Mouse (Mus musculus) heart, embryonic 13.5 days (tissue): ENCODE measurements around the gene Sec23ip. TPM values are rescaled to one million over a fixed set of nuclear protein-coding genes. Genes with fewer than 3 reads are reported as not detected.
A peak's percentile ranks its signal among the peaks of the same experiment; 100 is the strongest.
"Not testable (repeated sequence)": the region's sequence is repeated elsewhere in the genome, so short reads cannot be mapped to it uniquely, and the experiment has no call there.

ENCODE experiments used
- ATAC-seq: fragments of 200-750 bp; cut with Nextera tagmentation; 2 replicates; pipeline ENCODE4 v1.8.0; 2017; ENCODE audit warnings: moderate TSS enrichment; ENCODE audit not compliant: insufficient number of reproducible peaks, low FRiP score, low TSS enrichment; ENCODE audit errors: extremely low read depth
- H3K27ac ChIP-seq: fragments of 300-500 bp; sonication (generic); replicated peaks from 2 replicates; pipeline ENCODE4 v1.5.1; 2015; ENCODE audit warnings: moderate library complexity, mild to moderate bottlenecking, inconsistent platforms
- H3K27me3 ChIP-seq: fragments of 300-500 bp; sonication (generic); replicated peaks from 2 replicates; pipeline ENCODE4 v1.6.1; 2015; ENCODE audit warnings: mild to moderate bottlenecking, inconsistent platforms
- H3K36me3 ChIP-seq: fragments of 300-500 bp; sonication (generic); 2 replicates; pipeline ENCODE4 v1.6.1; 2015; ENCODE audit warnings: mild to moderate bottlenecking, inconsistent platforms
- H3K4me1 ChIP-seq: fragments of 300-500 bp; sonication (generic); 2 replicates; pipeline ENCODE4 v1.6.1; 2015; ENCODE audit warnings: inconsistent platforms
- H3K4me2 ChIP-seq: fragments of 300-500 bp; sonication (generic); 2 replicates; pipeline ENCODE4 v1.6.1; 2015; ENCODE audit warnings: inconsistent platforms, mild to moderate bottlenecking, moderate library complexity
- H3K4me3 ChIP-seq: fragments of 300-500 bp; sonication (generic); 2 replicates; pipeline ENCODE4 v1.5.1; 2015; ENCODE audit warnings: moderate library complexity, mild to moderate bottlenecking, inconsistent platforms
- H3K9ac ChIP-seq: fragments of 300-500 bp; sonication (generic); 2 replicates; pipeline ENCODE4 v1.6.1; 2015; ENCODE audit warnings: inconsistent platforms, mild to moderate bottlenecking, moderate library complexity
- H3K9me3 ChIP-seq: fragments of 300-500 bp; sonication (generic); 2 replicates; pipeline ENCODE4 v1.6.1; 2016; ENCODE audit warnings: inconsistent platforms
- WGBS: fragments of 180-500 bp; shearing (Covaris S2); methylation state at CpG from one replicate; pipeline ENCODE4 v1.1.7; 2015; ENCODE audit warnings: mixed read lengths; 5-methylcytosine and 5-hydroxymethylcytosine counted together
- polyA plus RNA-seq: library from polyadenylated mRNA; unstranded; fragments of >200 nt; fragmentation: Nextera tagmentation; extraction: Ambion mirVana; gene quantifications from 2 replicates; pipeline ENCODE4 v1.2.1, GENCODE M21; 2015

Gene Sec23ip
- polyA plus RNA-seq: 30.7 and 31.4 TPM in 2 replicates

DNA sequence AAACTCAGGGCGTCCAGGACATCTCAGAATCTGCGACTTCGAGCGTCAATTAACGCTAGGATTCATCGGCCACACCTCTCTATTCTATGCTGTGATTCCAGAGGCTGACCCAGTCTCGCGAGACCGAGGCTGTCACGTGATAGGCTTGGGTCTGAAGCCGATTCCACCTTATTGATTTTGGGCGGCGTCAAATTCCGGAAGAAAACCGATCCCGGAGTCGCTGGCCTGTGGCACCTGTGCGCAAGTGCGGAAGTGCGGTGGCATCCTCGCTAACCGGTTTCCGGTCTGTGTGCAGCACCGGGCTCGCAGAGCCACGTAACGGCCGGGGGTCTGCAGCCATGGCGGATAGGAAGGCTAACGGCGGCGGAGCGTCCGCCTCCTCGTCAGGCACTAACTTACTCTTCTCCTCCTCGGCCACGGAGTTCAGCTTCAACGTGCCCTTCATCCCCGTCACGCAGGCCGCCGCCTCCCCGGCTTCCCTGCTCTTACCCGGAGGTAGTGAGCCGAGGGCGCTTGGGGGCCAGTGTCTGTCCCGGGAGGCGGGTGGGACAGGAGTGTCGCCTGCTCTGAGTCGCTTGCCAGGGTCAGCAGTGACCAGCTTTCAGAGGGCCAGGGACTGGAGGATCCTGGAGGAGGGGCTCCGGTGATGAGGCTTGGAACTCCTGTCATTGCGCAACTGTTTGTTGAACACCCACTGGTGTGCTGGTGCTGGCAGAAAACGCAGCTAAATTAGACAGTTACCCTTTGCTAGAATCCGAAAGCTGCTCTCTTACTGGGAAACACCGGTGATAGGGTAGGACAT lies at the start of gene Sec23ip:
Gene Sec23ip, plus strand, starts transcription at position 260 of the 802 bp plus-strand sequence.
- WGBS: under 1% methylated on average over 55 of the region's 55 CpGs
- Histone ChIP-seq H3K4me2 (peak within 1 kb of the TSS; percentile 95), H3K36me3 (peaks cover 13% of the 10 kb centered on the region), H3K27ac (peak within 1 kb of the TSS; percentile 79), H3K9me3 (no peaks in the 10 kb centered on the region), H3K4me3 (peak within 1 kb of the TSS; percentile 84), H3K4me1 (peaks cover 54% of the 10 kb centered on the region), H3K9ac (peak within 1 kb of the TSS; percentile 96), H3K27me3 (no peaks in the 10 kb centered on the region; the same call in 1 of the 2 replicates)
- peak; percentile 67 for ATAC-seq

GRCm38 (mm10) chr7:128699959-128700358 lies 44.8 kb upstream of the Sec23ip start:
- not testable (repeated sequence) for H3K4me1 ChIP-seq, ATAC-seq, H3K9ac ChIP-seq, H3K4me3 ChIP-seq, H3K27ac ChIP-seq, H3K4me2 ChIP-seq, H3K9me3 ChIP-seq, H3K27me3 ChIP-seq
- 69% methylated on average over 6 of the region's 6 CpGs for WGBS
- peaks cover 90% of the 10 kb centered on the region for H3K36me3 ChIP-seq

DNA sequence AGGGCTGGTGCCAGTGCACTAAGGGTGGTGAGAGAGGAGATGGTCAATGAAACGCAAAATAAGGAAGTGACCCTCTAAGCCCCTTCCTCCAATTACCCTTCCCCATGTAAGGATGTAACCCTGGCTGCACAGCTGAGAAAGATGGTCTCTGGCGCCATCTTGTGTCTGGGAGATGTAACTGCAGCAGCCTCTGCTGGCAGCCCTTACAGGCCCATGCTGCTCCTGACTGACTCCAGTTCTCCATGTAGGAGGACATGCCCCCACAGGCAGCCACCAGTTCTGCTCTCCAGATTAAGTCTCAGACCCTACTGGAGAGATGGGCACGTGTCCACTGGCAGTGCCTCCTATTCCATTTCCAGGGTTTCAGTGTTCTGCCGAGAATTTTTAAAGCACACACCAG lies 39.0 kb upstream of the Sec23ip start:
- Histone ChIP-seq H3K36me3 (peaks cover 96% of the 10 kb centered on the region), H3K4me1 (no peaks in the 10 kb centered on the region), H3K27ac (no peak overlapping the region), H3K4me3 (no peak overlapping the region), H3K9me3 (no peaks in the 10 kb centered on the region), H3K4me2 (no peak overlapping the region), H3K27me3 (no peaks in the 10 kb centered on the region), H3K9ac (no peak overlapping the region)
- 24% methylated on average over 4 of the region's 4 CpGs for WGBS
- ATAC-seq: peak; percentile 46; the same call in 1 of the 2 replicates

DNA sequence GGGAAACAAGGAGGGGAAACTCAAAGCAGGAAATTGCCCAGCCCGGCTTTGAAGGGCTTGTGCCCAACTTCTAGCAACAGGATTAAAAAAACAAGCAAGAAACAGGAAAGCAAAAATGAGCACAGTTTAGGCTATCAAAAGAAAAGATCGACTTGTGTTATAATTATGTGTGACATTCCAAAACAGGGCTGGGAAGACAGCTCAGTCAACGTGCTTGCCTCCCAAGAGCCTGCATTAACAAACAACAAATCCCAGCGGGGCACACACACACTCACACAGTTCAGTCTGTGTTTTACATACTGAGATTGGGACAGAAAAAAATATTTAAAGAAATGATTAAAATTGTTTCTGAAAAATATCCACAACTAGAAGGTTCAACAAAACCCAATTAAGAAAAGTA lies 26.8 kb upstream of the Sec23ip start:
- no peak for ATAC-seq
- WGBS: 55% methylated on average over 4 of the region's 4 CpGs
- H3K9ac ChIP-seq: no peak overlapping the region
- H3K4me2 ChIP-seq: no peak overlapping the region
- no peak overlapping the region for H3K4me3 ChIP-seq
- H3K9me3 ChIP-seq: no peaks in the 10 kb centered on the region
- H3K27ac ChIP-seq: no peak overlapping the region
- no peaks in the 10 kb centered on the region for H3K27me3 ChIP-seq
- no peaks in the 10 kb centered on the region for H3K4me1 ChIP-seq
- peaks cover 94% of the 10 kb centered on the region for H3K36me3 ChIP-seq

- peak overlapping the region; percentile 67 for H3K27ac ChIP-seq
Measured at GRCm38 (mm10) chr7:128724761-128725160, 20.0 kb upstream of the Sec23ip start.

DNA sequence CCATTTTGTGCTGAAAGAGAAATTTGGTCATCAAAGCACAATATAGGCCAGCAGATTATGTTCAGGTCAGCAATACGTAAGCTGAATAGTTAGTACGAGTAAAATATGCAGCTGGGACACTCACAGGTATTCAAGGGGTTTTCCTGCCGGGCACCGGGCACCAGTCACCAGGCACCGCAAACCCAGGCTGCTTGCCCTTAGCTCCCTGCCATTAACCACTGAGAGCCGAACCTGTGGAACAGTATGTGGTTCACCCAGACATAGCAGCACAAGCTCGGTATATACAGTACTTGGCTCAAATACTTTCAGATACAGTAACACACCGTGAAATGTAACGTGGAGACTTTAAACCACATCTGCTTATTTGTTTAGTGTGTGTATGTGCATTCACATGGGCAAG lies 19.6 kb upstream of the Sec23ip start:
- Histone ChIP-seq H3K4me3 (no peak overlapping the region), H3K27ac (peak overlapping the region; percentile 67), H3K4me2 (no peak overlapping the region), H3K9me3 (no peaks in the 10 kb centered on the region), H3K9ac (peak overlapping the region; percentile 37; the same call in 1 of the 2 replicates), H3K27me3 (no peaks in the 10 kb centered on the region), H3K4me1 (peaks cover 18% of the 10 kb centered on the region), H3K36me3 (peaks cover 37% of the 10 kb centered on the region)
- WGBS: 83% methylated on average over 9 of the region's 9 CpGs
- no peak for ATAC-seq

More at GRCm38 (mm10) chr7:128724761-128725160, 20.0 kb upstream of the Sec23ip start:
- Histone ChIP-seq H3K4me3 (no peak overlapping the region), H3K9me3 (no peaks in the 10 kb centered on the region), H3K4me2 (no peak overlapping the region), H3K9ac (0 out of 2 replicates have a peak overlapping the region, but pooled peaks have one; percentile 37), H3K36me3 (peaks cover 40% of the 10 kb centered on the region), H3K4me1 (peaks cover 18% of the 10 kb centered on the region), H3K27me3 (no peaks in the 10 kb centered on the region)
- ATAC-seq: no peak; the same call in 1 of the 2 replicates
- 29% methylated on average over 4 of the region's 4 CpGs for WGBS

DNA sequence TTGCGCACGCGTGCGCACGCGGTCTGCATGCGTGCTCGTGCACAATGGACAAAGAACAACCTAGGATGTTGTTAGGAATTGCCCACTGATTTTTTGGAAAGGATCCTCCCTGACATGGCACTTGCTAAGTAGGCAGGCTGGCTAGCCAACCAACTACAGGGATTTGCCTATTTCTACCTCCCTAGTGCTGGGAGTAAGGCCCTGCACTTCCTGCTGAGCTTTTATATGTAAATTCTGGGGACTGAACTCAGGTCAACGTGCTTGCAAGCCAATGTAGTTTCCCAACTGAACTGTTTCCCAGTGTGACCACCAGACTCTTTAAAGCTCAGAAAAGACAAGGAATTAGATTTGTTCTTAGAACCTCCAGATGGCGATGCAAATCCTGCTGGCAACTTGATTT lies 17.7 kb upstream of the Sec23ip start:
- Histone ChIP-seq H3K27ac (no peak overlapping the region), H3K9me3 (no peaks in the 10 kb centered on the region), H3K4me1 (peaks cover 26% of the 10 kb centered on the region), H3K36me3 (peaks cover 20% of the 10 kb centered on the region), H3K27me3 (no peaks in the 10 kb centered on the region), H3K9ac (no peak overlapping the region), H3K4me3 (no peak overlapping the region), H3K4me2 (no peak overlapping the region)
- no peak for ATAC-seq
- WGBS: 78% methylated on average over 10 of the region's 10 CpGs

GRCm38 (mm10) chr7:128727701-128728100 lies 17.0 kb upstream of the Sec23ip start:
- Histone ChIP-seq H3K36me3 (peaks cover 13% of the 10 kb centered on the region), H3K27ac (no peak overlapping the region), H3K4me3 (no peak overlapping the region), H3K9ac (no peak overlapping the region), H3K9me3 (no peaks in the 10 kb centered on the region), H3K4me2 (no peak overlapping the region), H3K27me3 (no peaks in the 10 kb centered on the region), H3K4me1 (peaks cover 32% of the 10 kb centered on the region)
- 53% methylated on average over 5 of the region's 5 CpGs for WGBS
- ATAC-seq: no peak

DNA sequence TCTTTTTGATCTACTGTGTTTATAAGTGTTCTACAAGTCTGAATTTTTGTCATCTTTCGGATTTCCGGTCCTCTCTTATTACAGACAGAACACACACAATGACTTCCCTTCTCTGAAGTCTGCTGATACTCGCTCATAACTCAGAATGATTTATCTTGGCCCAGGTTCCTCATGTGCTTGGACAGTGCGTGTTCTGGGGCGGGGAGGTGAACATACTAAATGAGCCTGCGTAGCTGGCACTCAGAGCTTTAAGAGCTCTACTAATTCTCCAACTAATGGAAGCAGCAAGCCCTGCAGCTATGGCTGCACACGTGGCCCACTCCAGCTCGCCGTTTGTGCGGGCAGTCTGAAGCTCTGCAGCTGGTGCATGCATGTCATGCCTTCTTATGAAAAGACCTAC lies 16.0 kb upstream of the Sec23ip start:
- no peak overlapping the region for H3K4me3 ChIP-seq
- peaks cover 5% of the 10 kb centered on the region for H3K36me3 ChIP-seq
- H3K4me1 ChIP-seq: peaks cover 35% of the 10 kb centered on the region
- H3K27me3 ChIP-seq: no peaks in the 10 kb centered on the region
- no peaks in the 10 kb centered on the region for H3K9me3 ChIP-seq
- no peak overlapping the region for H3K4me2 ChIP-seq
- WGBS: 79% methylated on average over 10 of the region's 10 CpGs
- H3K27ac ChIP-seq: no peak overlapping the region
- no peak overlapping the region for H3K9ac ChIP-seq
- ATAC-seq: no peak

DNA sequence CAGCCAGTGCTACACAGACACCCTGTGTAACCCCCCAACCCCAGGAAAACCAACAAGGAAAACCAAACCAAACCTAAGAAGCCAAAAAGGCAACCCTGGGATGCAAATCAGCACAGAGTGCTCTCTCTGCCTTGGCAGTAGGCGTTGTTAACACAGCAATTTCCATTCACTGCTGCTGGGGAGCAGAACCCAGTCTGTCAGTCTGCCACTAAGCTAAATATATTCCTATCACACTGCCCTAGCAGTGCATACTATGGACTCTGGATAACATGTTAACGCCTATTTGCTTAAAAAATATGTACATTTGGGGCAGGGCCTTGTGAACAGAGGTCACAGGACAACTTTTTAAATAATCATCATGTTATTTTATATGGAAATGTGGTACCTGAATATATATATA lies 13.2 kb upstream of the Sec23ip start:
- Histone ChIP-seq H3K9ac (no peak overlapping the region), H3K4me2 (no peak overlapping the region), H3K9me3 (peaks cover 4% of the 10 kb centered on the region; the same call in 1 of the 2 replicates), H3K27me3 (no peaks in the 10 kb centered on the region), H3K4me1 (peaks cover 37% of the 10 kb centered on the region), H3K36me3 (peaks cover 6% of the 10 kb centered on the region; the same call in 1 of the 2 replicates), H3K4me3 (no peak overlapping the region), H3K27ac (no peak overlapping the region)
- no peak for ATAC-seq
- 38% methylated on average over 2 of the region's 2 CpGs for WGBS

DNA sequence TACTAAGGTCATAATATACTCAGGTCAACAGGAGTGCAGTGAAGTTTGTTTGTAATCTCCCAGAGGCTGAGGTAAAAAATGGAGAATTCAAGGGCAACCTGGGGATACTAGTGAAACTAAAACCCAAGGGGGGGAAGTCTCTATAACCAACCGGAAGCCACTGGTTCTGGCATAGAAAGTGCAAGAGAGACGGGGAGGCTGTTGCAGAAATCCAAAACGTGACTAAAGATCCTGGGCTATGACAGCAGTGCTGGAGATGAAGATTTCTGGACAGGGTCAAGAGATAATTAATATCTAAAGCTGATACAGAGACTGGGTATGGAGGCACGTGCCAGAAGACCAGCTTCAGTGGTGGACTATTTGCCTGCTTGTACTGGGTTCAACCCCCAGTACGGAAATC lies 6.7 kb upstream of the Sec23ip start:
- H3K9ac ChIP-seq: no peak overlapping the region
- peak overlapping the region; percentile 94 for H3K4me2 ChIP-seq

More for the DNA sequence above, 6.7 kb upstream of the Sec23ip start:
- no peaks in the 10 kb centered on the region; the same call in 1 of the 2 replicates for H3K27me3 ChIP-seq
- 49% methylated on average over 5 of the region's 5 CpGs for WGBS
- H3K36me3 ChIP-seq: peaks cover 6% of the 10 kb centered on the region; the same call in 1 of the 2 replicates
- ATAC-seq: no peak
- H3K4me1 ChIP-seq: peaks cover 42% of the 10 kb centered on the region
- peak overlapping the region; percentile 95 for H3K4me3 ChIP-seq
- peaks cover 4% of the 10 kb centered on the region; the same call in 1 of the 2 replicates for H3K9me3 ChIP-seq
- no peak overlapping the region for H3K27ac ChIP-seq
